Mouse (Mus musculus): ENCODE results near the gene Cstb.

Cstb gene

DNA sequence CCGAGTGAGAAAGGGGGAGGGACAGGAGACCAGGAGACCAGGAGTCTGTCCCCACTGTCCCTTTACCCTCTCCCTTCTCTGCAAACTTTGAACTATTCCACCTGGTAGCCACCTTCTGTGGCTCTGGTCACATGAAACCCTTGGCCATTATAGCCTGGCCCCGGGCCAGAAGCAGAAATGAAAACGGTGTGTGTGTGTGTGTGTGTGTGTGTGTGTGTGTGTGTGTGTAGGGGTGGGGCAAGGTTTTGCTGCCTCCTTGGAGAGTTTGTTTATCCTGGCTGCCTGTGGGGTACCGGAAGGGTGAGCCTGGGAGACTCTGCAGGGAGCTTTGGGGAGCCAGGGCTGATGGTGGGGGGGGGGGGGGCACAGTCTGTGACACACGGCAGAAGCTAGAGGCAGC is 35.0 kb downstream of the Cstb start:
- no peak for ATAC-seq (ENCODE audit: low TSS enrichment)

DNA sequence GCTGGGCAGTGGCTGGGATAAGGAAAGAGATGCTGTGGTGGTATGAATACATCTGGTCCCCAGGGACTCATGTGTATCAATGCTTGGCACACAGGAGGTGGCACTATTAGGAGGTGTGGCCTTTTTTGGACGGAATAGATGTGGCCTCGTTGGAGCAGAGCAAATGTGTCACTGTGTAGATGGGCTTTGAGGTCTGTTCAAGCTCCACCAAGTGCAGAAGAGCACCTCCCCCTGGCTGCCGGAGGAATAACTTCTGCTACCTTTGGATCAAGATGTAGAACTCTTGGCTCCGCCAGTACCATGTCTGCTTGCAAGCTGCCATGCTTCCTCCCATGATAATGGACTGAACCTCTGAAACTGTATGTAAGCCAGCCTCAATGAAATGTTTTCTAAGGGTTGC is 36.3 kb downstream of the Cstb start:
- ATAC-seq (ENCODE audit: low TSS enrichment), result no peak

DNA sequence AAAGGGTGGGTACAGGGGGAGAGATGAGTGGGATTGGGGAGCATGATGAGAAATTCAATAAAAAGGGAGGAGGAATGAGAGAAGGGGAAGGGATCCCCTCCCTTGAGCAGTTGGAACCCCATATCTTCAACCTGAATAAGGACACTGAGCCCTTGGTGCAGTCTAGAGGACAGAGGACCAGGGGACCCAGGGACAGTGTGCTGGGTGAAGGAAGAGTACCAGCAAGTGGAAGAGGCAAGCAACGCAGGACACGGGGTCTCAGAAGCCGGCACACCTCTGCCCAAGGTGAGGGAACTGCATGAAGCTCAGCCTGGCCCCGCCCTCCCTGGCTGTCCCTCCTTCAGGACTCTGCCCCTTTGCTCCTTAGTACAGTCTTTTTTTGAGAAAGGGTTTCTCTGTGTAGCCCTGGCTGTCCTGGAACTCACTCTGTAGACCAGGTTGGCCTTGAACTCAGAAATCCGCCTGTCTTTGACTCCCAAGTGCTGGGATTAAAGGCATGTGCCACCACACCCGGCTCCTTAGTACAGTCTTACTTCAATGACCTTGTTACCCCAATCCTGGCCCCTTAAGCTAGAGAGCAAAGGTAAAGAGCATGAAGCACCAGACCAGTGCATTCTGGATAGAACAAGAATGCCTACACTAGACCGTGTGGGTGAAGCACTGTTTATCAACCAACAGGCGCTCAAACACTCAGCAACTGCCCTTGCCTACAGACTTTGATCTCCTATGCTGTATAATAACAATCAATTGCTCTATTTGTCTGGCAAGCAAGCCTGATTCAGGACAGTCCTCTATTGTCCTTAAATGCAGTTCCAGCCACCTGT is 37.7 kb downstream of the Cstb start:
- no peak for ATAC-seq (ENCODE audit: low TSS enrichment)

DNA sequence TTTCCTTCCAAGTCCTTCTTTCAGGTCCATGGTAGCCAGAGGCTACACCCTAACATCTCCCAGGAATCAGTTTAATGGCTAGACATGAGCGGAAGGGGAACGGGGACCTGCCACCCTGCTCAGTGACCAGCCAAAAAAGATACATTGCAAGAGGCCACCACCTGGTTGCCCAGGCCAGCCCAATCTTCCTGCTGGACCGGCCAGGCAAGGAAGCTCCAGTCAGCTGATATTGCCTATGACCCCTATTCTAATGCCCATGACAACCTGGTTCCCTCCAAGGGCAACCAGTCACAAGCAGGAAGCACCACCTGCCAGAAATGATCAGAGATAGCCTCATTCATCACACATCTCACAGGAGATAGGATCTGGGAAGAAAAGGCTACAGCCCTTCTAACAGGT is 38.3 kb downstream of the Cstb start:
- ATAC-seq (ENCODE audit: low TSS enrichment), result no peak

DNA sequence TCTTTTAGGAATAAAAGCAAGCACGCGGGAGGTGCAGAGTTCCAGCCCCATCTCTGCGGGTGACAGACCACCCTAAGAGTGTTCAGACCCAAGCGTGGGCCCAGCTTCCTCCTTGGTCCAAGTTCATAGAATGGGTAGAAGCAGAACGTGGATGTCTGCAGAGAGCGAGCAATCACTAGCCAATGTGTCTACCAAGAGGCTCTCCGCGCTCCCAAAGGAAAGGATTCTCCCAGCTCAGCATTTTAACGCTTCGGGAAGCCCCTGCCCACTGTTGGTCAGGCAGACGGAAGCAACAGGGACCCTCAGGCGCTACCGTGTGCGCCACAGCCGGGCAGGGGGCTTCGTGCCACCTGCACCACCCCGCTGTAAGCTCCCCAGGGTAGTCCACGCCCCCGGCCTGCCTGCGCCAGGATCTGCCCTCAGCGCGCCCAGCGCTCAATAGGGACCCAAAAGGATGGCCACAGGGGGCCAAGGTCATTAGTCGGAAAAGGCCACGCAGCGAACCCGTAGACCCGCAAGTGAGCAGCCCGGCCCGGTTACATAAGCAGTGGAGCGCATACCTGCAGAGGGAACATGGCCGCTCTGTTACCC is 38.8 kb downstream of the Cstb start:
- ATAC-seq (ENCODE audit: low TSS enrichment), result peak; percentile 31

DNA sequence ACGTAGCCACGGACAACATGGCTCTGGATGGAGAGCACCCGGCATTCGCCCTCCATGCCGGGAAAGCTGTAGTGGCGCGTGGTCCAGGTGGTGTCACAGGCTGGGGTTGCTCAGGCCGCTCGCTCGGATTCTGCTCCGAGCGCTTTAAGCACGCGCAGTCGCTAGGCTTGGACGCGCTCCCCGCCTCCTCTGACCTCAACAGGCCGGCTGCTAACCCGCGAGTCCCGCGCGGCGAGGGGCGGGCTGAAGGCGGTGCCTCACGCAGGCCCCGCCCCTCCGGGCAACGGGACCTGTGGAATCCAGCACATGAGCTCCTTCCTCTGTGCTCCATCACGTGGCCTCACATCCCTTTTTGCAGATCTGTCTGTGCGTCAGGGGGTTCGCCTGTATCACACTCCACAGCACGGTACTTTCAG is 39.3 kb downstream of the Cstb start, which contains the start of gene Pdxk:
Pdxk (minus strand) TSS at position 184 of the 416 bp plus-strand sequence.
- peak; percentile 92 for ATAC-seq (ENCODE audit: low TSS enrichment)

DNA sequence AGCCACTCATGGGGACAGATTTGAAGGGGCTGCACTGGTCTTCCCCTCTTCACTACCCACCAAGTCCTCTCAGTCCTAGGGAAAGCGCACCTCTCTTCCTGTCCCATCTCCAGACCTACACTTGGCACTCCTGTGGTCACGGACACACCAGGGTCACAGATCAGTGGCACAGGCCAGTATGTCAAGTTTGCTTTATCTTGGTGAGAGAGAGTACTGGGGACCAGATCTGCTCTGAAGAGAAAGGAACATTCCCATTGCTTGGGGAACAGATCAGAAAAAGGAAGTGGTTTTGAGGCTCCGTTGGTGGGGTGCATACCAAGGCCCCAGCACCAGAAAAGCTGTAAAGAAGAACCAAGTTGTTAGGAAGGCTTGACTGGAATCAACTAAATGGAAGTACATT is 40.0 kb downstream of the Cstb start:
- ATAC-seq (ENCODE audit: low TSS enrichment), result no peak

DNA sequence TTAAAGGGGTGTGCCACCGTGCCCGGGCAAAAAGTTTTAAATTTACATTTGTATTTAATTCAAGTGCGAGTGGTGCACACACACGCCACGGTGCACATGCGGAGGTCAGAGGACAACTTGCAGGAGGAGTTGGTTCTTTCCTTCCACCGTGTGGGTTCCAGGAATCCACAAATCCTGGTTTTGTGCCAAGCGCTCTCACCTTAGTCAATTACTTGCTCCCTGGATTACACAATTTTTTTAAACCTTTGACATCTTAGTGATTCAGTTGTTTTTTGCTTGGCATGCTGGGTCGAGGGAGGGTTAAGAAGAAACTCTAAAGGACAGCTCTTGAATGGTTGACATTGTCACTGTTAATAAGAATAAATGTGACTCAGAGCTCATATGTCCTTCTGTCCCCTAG is 41.2 kb downstream of the Cstb start:
- no peak for ATAC-seq (ENCODE audit: low TSS enrichment)

DNA sequence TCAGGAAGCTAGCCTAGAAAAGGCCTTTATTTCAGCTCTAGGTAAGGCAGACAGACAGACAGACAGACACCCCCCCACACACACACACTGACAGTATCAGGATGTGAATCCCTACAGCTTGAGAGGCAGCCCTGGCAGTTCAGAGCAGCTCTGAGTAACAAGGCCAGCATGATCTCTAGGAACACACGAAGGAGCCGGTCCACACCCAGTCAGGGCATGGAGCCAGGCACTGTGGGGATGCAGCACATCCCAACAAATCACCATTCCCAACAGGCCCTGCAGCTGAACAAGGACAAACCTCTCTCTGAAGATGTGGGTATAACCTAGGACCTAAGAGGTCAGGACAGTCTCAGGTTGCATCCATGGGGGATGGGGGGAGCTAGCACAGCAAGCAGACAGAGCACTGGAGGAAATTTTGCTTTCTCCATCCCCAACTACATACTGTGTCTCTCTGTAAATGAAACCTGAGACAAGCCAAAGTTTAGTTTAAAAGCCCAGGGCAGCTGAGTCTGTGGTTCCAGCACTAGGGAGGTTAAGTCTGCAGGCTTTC is 42.4 kb downstream of the Cstb start:
- no peak for ATAC-seq (ENCODE audit: low TSS enrichment)

DNA sequence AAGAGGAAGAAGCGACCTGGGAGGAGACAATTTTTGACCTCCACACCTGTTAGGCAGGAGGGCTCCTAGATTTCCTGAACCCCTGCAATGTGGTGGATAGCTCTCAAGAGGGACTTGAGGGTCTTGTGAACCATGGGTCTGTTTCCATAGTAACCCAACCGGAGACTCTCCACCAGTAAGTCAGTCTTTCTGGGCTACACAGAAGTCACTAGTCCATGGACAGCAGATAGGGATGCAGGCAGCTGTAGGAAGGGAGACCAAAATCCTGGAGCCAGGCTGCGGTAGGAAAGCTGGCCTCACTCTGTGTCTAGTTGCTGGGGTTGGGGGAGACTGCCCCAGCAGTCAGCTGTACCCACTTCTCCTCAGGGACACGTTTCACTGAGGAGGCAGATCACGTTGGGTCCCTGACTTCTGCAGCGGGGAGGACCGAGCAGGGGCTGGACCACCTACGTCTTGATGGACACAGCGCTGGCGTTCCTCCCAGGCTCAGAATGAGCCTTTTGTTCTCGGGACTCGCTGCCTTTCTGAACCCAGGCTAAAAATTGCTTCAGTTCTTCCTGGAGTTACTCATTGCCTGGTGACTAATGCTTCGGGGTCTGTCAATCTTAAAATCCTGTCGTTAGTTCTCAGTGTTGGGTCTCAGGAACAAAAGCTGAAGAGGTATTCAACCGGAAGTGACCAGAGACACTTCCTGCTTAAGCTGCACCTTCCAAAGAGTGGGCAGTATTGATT is 45.3 kb downstream of the Cstb start:
- ATAC-seq (ENCODE audit: low TSS enrichment), result peak; percentile 56

DNA sequence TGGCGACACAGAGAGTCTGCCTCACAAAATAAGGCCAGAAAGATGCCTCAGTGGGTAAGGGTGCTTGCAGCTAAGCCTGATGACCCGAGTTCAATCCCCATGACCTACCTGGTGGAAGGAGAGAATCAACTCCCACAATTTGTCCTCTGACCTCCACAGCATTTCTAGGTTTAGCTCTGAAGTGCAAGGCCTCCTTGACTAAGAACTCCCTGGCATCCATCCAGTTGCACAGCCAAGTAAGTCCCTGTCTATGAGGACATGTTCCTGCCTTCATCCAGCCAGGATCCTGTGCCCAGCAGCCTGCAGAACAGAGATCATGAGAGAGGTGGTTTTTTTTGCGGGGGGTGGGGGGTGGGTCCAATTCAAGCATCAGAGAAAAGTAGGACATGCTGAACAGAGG is 46.6 kb downstream of the Cstb start:
- ATAC-seq (ENCODE audit: low TSS enrichment), result no peak

DNA sequence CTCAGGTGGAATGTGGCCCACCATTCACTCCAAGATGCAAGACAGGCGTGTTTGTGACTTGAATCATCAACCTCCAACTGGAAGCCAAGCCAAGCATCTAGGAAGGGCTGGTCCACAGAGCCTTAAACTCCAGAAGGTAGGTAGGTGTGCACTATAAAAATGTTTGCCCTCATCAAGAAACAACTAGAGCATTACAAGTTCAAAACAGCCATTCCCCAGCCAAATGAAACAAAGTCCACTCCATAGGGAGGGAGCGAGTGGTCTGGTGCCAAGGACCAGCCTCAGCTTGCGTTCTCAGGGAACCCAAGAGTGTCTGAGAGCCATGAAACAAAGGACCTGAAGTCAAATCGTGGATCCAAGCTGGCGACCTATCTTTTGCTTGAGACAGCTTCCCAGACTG is 48.0 kb downstream of the Cstb start:
- no peak for ATAC-seq (ENCODE audit: low TSS enrichment)

DNA sequence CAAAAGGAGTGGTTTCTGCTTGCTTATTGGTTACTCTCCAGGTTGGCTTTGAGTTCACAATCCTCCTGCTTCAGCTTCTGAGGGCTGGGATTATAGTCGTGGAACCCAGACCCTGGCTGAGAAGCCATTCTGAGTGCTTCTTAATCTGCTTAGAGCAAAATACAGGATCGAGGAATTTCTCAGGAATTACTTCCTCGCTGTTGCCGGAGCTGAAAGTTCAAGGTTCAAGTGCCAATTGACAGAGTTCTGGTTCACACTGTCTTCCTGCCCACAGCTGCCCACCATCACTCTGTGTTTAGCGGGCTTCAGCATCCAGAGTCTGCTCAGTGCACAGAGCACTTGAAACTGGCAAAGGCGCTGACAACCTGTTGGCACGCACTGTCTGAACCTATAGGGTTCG is 49.3 kb downstream of the Cstb start:
- no peak for ATAC-seq (ENCODE audit: low TSS enrichment)

DNA sequence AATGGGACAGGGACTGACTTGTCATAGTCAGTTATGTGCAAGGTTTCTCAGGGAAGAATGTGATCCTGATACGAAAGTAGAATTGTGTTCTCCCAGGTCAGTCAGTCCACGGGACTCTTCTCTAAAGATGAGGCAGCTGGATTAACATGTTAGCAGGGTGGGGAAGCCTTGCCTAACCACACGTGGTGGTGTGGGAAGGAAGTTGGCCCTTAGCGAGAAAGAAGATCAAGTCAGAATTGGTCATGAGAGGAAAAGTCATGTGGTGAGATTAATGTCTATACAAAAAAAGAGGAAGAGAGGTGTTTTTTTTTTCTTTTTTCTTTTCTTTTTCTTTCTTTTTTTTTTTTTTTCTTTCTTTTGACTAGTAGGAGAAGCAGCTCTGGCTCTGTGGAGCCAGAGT is 51.4 kb downstream of the Cstb start:
- ATAC-seq (ENCODE audit: low TSS enrichment), result no peak

Data from frontal cortex, adult (tissue).